14 mouse cellular contexts compared by ENCODE assay signal in the genomic region with DNA sequence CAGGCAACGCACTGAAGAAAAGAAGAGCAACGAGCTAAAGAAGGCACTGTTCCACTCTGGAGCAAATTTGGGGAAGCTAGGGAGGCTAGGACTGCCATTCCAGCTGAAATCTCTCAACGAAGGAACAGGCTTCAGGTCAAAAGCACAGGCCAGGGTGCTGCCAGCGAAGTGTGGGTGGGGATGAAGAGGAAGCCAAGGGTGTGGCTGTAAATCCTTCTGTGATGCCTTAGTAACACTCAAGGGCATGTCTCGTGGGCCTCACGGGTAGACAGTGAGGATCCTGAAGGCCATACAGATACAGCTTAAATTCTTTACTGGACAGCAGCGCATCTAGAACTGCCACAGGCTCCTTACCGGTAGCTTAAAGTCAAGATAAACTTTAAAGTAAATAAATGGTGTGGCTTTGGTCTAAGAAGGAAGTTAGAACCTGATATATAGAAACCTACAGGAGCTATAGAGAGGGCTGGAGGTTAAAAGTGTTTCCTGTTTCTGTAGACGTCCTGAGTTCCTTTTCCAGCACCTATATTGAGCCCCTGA. TPM values are rescaled to one million over a fixed set of nuclear protein-coding genes. Genes with fewer than 3 reads are reported as not detected.
"Had no signal": no experiment of that assay in that cellular context is flagged by ENCODE, and none has a peak within 500 bp of the region (broad histone marks: within the 10 kb centered on the region; RNA-seq: fewer than 3 reads in every experiment).

No protein-coding gene starts in this region.

- H3K36me3 ChIP-seq: liver, embryonic 15.5 days; lung, embryonic 15.5 days; midbrain, embryonic 12.5 days; neural tube, embryonic 12.5 days had no signal

- H3K4me1 ChIP-seq: limb, embryonic 10.5 days; liver, embryonic 15.5 days; midbrain, embryonic 12.5 days; neural tube, embryonic 12.5 days had no signal

- H3K4me3 ChIP-seq: left cerebral cortex, adult 2 months; limb, embryonic 10.5 days; liver, embryonic 15.5 days; lung, embryonic 15.5 days; megakaryocyte, embryonic 14.5 days; midbrain, embryonic 12.5 days; myocyte; neural tube, embryonic 12.5 days had no signal

- H3K9me3 ChIP-seq: limb, embryonic 10.5 days; liver, embryonic 15.5 days; lung, embryonic 15.5 days; neural tube, embryonic 12.5 days had no signal

- H3K9ac ChIP-seq: liver, embryonic 15.5 days; lung, embryonic 15.5 days; midbrain, embryonic 12.5 days; neural tube, embryonic 12.5 days had no signal

- H3K4me2 ChIP-seq: liver, embryonic 11.5 days; liver, embryonic 15.5 days; lung, embryonic 15.5 days; midbrain, embryonic 12.5 days; neural tube, embryonic 12.5 days had no signal

- H3K27me3 ChIP-seq: liver, embryonic 15.5 days; lung, embryonic 15.5 days; midbrain, embryonic 12.5 days; neural tube, embryonic 12.5 days had no signal

- DNase-seq: kidney, adult 18-20 months; kidney, postnatal 25 days had no signal

- H3K27ac ChIP-seq: left cerebral cortex, adult 2 months; limb, embryonic 10.5 days; liver, embryonic 15.5 days; lung, embryonic 15.5 days; midbrain, embryonic 12.5 days; neural tube, embryonic 12.5 days; stomach, postnatal 0 days had no signal

- ATAC-seq: midbrain, embryonic 16.5 days had no signal

RNA-seq across cellular contexts. Expression of a gene that starts 32.5 kb away (rescaled TPM):
- total RNA-seq: layer of hippocampus, postnatal 25 days; left cerebral cortex, adult 2 months had no signal
- polyA plus RNA-seq: myocyte; neural tube, embryonic 12.5 days had no signal
